Mouse (Mus musculus) stomach, embryonic 16.5 days (tissue): ENCODE measurements around the gene Gpx8. TPM values are rescaled to one million over a fixed set of nuclear protein-coding genes. Genes with fewer than 3 reads are reported as not detected.

Experiments
- ATAC-seq: fragments of 200-750 bp; cut with Nextera tagmentation; 2 replicates; pipeline ENCODE4 v1.8.0; 2017; ENCODE audit warnings: moderate number of reproducible peaks, moderate TSS enrichment; ENCODE audit not compliant: insufficient read depth, low FRiP score
- H3K27ac ChIP-seq: fragments of 300-500 bp; sonication (generic); 2 replicates; pipeline ENCODE4 v1.5.1; 2014; ENCODE audit warnings: low read length
- H3K27me3 ChIP-seq: fragments of 300-500 bp; sonication (generic); 2 replicates; pipeline ENCODE4 v1.6.1; 2014; ENCODE audit warnings: low read length, control low read depth, mixed read lengths; ENCODE audit not compliant: control insufficient read depth, insufficient read depth
- H3K36me3 ChIP-seq: fragments of 300-500 bp; sonication (generic); 2 replicates; pipeline ENCODE4 v1.6.1; 2014; ENCODE audit warnings: low read length; ENCODE audit not compliant: control insufficient read depth, insufficient read depth
- H3K4me1 ChIP-seq: fragments of 300-500 bp; sonication (generic); 2 replicates; pipeline ENCODE4 v1.6.1; 2014; ENCODE audit warnings: low read length, control low read depth, mixed read lengths; ENCODE audit not compliant: control insufficient read depth, insufficient read depth
- H3K4me2 ChIP-seq: fragments of 300-500 bp; sonication (generic); 2 replicates; pipeline ENCODE4 v1.6.1; 2014; ENCODE audit warnings: low read depth, low read length, mixed read lengths
- H3K4me3 ChIP-seq: fragments of 300-500 bp; sonication (generic); replicated peaks from 2 replicates; pipeline ENCODE4 v1.5.1; 2014; ENCODE audit warnings: mild to moderate bottlenecking, low read length
- H3K9ac ChIP-seq: fragments of 300-500 bp; sonication (generic); 2 replicates; pipeline ENCODE4 v1.6.1; 2014; ENCODE audit warnings: low read length
- H3K9me3 ChIP-seq: fragments of 300-500 bp; sonication (generic); replicated peaks from 2 replicates; pipeline ENCODE4 v1.6.1; 2016; ENCODE audit warnings: low read length, control low read depth; ENCODE audit not compliant: control insufficient read depth
- WGBS: fragments of 180-500 bp; shearing (Covaris S2); extraction: QIAGEN DNeasy Blood & Tissue Kit; methylation state at CpG from one replicate; pipeline ENCODE4 v1.1.7; 2014; 5-methylcytosine and 5-hydroxymethylcytosine counted together
- polyA plus RNA-seq: library from polyadenylated mRNA; unstranded; fragments of >200 nt; fragmentation: Nextera tagmentation; extraction: Ambion mirVana; gene quantifications from 2 replicates; pipeline ENCODE4 v1.2.1, GENCODE M21; 2015

Gpx8 gene
- polyA plus RNA-seq, 1 experiment from 2014 or later: 156 TPM

DNA sequence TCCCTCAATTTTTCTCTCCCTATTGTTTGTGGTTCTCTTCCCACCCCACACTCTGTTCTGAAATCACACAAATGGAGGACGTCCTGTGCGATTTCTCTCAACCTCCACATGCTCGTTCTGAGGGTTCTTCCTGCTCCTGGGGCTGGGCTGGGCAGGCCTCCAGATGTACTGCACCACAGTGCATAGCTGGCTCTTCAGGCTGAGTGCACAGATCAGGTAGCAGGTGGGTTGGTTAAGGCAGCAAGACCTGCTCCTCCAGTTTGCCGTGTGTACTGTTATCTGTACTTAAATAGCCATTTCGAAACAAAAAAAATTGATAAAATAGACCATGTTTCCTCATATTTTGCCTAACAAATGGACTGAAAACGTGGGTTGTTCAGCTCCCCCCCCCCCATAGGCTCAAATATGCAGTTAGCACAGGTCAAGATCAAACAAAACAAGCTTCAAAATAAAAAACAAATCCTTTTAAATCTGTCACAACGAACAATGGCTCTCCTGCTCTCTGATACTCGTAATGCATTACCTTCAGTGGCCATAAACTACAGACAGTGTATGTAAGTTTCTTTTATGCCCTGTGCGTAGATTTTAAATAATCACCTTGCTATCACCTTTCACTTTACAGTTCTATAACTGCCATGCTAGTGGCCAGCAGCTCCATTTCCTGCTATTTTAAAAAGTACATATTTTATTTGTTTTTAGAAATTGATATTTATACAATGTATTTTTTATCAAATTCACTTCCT is 45.5 kb downstream of the Gpx8 start:
- peaks cover 32% of the 10 kb centered on the region for H3K27me3 ChIP-seq
- H3K4me3 ChIP-seq: no peak overlapping the region
- 0 out of 2 replicates have a peak overlapping the region, but pooled peaks have one; percentile 19 for H3K4me2 ChIP-seq
- H3K4me1 ChIP-seq: 0 out of 2 replicates have a peak, but pooled peaks cover 2% of the 10 kb centered on the region
- H3K9ac ChIP-seq: no peak overlapping the region
- peak overlapping the region; percentile 80 for H3K27ac ChIP-seq
- no peaks in the 10 kb centered on the region for H3K9me3 ChIP-seq
- no peaks in the 10 kb centered on the region for H3K36me3 ChIP-seq
- 49% methylated on average over 9 of the region's 9 CpGs for WGBS
- ATAC-seq: peak; percentile 97

DNA sequence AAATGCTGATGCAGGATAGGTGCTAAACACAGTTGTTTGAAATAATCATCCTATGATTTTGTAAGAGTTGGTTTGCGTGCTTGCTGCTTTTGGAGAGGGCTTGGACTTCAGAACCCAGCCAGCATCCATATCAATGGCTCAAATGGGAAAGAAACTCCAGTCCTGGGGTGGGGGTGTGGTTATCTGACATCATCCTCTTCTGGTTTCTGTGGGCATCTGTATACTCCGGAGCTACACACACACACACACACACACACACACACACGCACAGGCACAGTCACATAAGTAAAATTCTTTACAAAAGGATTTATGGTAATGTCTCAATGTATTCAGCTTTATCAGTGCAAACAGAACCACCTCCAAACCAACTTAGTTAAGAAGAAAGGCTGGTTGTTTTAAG is 46.1 kb downstream of the Gpx8 start:
- WGBS: 56% methylated on average over 3 of the region's 3 CpGs
- peak; percentile 49; the same call in 1 of the 2 replicates for ATAC-seq
- no peak overlapping the region for H3K4me3 ChIP-seq
- H3K36me3 ChIP-seq: no peaks in the 10 kb centered on the region
- H3K27me3 ChIP-seq: peaks cover 37% of the 10 kb centered on the region
- no peak overlapping the region for H3K4me2 ChIP-seq
- peak overlapping the region; percentile 80 for H3K27ac ChIP-seq
- H3K4me1 ChIP-seq: 0 out of 2 replicates have a peak, but pooled peaks cover 2% of the 10 kb centered on the region
- H3K9ac ChIP-seq: no peak overlapping the region
- no peaks in the 10 kb centered on the region for H3K9me3 ChIP-seq

DNA sequence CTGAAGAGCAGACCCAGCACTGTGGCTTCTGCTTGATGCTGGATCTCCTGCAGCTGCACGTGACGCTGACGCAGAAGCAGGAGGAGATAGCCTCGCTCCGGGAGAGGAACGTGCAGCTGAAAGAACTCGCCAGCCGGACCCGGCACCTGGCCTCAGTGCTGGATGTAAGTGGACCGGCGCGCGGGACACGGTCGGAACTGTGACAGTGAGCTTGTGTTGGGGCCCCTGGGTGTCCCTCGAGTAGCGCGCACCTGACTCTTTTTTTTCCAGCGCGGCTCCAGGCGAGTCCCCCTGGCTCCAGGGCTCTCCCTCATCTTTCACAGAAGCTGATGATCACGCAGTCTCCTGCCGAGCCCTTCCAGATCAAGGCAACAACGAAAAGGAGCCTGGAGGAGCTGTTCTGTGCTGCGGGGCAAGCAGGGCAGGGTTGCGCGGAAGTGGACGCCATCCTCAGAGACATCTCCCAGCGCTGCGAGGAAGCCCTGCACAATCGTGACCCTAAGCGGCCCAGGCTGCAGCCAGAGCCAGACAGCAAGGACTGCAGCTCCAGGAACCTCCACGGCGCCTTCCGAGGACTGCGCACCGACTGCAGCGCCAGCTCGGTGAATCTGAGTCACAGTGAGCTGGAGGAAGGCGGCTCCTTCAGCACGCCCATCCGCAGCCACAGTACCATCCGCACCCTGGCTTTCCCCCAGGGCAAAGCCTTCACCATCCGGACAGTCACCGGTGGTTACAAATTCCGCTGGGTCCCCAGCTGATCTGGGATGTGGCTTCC is 47.6 kb downstream of the Gpx8 start:
- H3K36me3 ChIP-seq: no peaks in the 10 kb centered on the region
- under 1% methylated on average over 46 of the region's 46 CpGs for WGBS
- ATAC-seq: 0 out of 2 replicates have a peak, but pooled peaks have one; percentile 12
- H3K4me1 ChIP-seq: peaks cover 10% of the 10 kb centered on the region
- H3K27ac ChIP-seq: peak overlapping the region; percentile 43
- H3K4me2 ChIP-seq: peak overlapping the region; percentile 92
- H3K27me3 ChIP-seq: peaks cover 51% of the 10 kb centered on the region
- no peaks in the 10 kb centered on the region for H3K9me3 ChIP-seq
- peak overlapping the region; percentile 52 for H3K4me3 ChIP-seq
- H3K9ac ChIP-seq: peak overlapping the region; percentile 67

DNA sequence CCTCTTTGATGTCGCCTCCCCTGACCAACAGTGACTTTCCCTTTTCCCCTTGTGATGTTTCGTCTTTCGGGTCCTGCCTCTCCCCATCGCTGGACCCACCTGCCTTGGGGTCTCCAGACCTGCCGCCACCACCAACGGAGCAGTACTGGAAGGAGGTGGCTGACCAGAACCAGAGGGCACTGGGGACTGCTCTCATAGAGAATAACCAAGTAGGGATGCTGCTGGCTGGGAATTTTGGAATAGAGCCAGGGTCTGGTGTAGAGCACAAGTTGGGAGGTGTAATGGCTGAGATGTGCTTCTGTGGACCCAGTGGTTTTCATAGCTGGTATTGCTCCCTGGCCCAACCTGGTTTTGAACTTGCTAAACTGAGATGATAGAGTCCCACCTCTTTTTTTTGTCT is 48.8 kb downstream of the Gpx8 start:
- Histone ChIP-seq H3K4me3 (no peak overlapping the region), H3K27ac (no peak overlapping the region), H3K4me2 (no peak overlapping the region), H3K27me3 (peaks cover 63% of the 10 kb centered on the region), H3K36me3 (no peaks in the 10 kb centered on the region), H3K4me1 (peaks cover 13% of the 10 kb centered on the region), H3K9me3 (no peaks in the 10 kb centered on the region), H3K9ac (no peak overlapping the region)
- WGBS: 67% methylated on average over 6 of the region's 6 CpGs
- ATAC-seq: no peak

DNA sequence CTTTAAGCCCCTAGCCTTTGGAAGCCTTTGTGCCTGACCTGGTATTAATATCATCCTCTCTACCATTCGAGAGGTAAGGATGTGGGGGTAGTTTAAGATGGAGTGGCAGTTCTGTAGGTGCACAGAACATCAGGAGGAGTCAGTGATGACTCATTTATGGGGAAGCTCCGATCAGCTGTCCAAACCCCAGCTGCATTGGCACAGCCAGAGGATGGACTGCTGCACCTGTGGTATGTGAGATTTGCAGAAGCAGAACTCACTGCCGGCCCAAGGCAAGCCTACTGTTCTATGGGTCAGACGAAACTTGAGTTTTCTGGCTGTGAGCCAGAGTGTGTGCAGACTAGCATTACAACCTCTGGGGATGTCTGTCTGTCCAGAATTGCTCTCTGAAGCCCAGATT is 49.8 kb downstream of the Gpx8 start:
- Histone ChIP-seq H3K9me3 (no peaks in the 10 kb centered on the region), H3K4me2 (no peak overlapping the region), H3K9ac (no peak overlapping the region), H3K27me3 (peaks cover 67% of the 10 kb centered on the region), H3K4me1 (peaks cover 13% of the 10 kb centered on the region), H3K4me3 (no peak overlapping the region), H3K36me3 (no peaks in the 10 kb centered on the region), H3K27ac (no peak overlapping the region)
- 51% methylated on average over 4 of the region's 4 CpGs for WGBS
- ATAC-seq: no peak

DNA sequence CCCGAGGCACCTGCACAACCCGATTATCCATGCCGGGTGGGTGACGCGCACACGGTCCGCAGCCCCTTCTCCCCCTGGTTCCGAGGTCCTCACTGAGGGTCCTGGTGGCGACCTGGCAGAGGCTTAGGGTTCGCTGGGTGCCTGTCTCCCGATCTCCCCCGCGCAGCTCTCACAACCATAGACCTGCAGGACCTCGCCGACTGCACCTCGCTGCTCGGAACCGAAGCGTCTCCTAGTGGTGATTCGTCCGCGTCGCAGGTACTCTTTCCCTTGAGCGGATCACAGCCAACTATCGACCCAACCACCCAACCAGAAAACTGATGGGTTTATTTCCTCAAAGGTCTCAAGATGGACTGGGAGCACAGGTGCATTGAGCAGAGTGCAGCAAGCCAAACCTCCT is 52.0 kb downstream of the Gpx8 start:
- H3K27me3 ChIP-seq: peaks cover 85% of the 10 kb centered on the region
- peak overlapping the region; percentile 46 for H3K9ac ChIP-seq

DNA sequence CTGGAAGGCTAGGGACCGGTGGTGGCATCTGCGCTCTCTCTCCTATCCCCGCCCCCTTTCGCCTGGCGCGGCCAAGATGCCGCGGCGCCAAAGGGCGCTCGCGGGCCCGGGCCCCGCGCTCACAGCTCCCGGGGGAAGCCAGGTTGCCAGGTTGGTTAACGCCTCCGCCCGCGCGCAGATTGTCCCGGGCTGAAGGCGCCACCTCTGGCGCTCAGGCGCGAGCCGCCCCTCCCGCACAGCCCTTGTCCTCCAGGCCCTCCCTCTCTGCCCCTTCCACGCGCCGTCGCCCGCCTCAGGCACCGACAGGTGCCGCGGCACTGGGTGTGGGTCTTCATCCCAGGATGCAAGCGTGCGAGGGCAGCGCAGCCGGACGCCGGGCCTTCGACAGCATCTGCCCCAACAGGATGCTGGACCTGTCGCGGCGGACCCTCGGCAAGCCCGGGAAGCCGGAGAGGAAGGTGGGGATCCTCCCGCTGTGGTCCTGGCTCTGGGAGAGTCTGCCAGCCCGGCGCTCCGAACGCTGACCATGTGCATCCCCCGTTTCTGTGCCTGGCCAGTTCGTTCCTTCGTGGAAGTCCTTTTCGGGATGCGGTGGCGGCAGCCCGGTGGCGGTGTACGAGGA is 52.6 kb downstream of the Gpx8 start, which contains the start of gene Mcidas:
Gene Mcidas (plus strand): TSS at position 315 of the 622 bp plus-strand sequence.
- Histone ChIP-seq H3K27ac (no peak within 1 kb of the TSS), H3K4me2 (peak within 1 kb of the TSS; percentile 87), H3K27me3 (peaks cover 89% of the 10 kb centered on the region), H3K9ac (peak within 1 kb of the TSS; percentile 46), H3K9me3 (no peaks in the 10 kb centered on the region), H3K4me3 (peak within 1 kb of the TSS; percentile 47), H3K36me3 (no peaks in the 10 kb centered on the region), H3K4me1 (peaks cover 20% of the 10 kb centered on the region)
- peak; percentile 14; the same call in 1 of the 2 replicates for ATAC-seq
- WGBS: 1% methylated on average over 63 of the region's 63 CpGs

More for the DNA sequence above, 52.0 kb downstream of the Gpx8 start:
- Histone ChIP-seq H3K4me2 (peak overlapping the region; percentile 87), H3K4me3 (peak overlapping the region; percentile 47), H3K9me3 (no peaks in the 10 kb centered on the region), H3K4me1 (peaks cover 15% of the 10 kb centered on the region), H3K36me3 (no peaks in the 10 kb centered on the region), H3K27ac (no peak overlapping the region)
- peak; percentile 48; the same call in 1 of the 2 replicates for ATAC-seq
- under 1% methylated on average over 25 of the region's 25 CpGs for WGBS
